Mouse (Mus musculus) spleen, adult 2 months (tissue): Measurements from ENCODE around the gene Gabarapl1. TPM values are rescaled to one million over a fixed set of nuclear protein-coding genes. Genes with fewer than 3 reads are reported as not detected.
A peak's percentile ranks its signal among the peaks of the same experiment; 100 is the strongest.

Experiments used
- DNase-seq, 2 experiments: peaks; one replicate each; pipeline versions ENCODE4 v3.0.0 to v3.0.0-alpha.2; 2012 to 2021; ENCODE audit warnings: low spot score in 2 of 2, low read depth in 1 of 2
- H3K27ac ChIP-seq: fragments of 200-500 bp; 2 replicates; pipeline ENCODE4 v1.5.1; 2012; ENCODE audit warnings: low read length, inconsistent platforms; ENCODE audit not compliant: insufficient read depth
- H3K27me3 ChIP-seq: fragments of 200-500 bp; 2 replicates; pipeline ENCODE4 v1.6.1; 2012; ENCODE audit warnings: mild to moderate bottlenecking, moderate library complexity, low read length, inconsistent platforms; ENCODE audit not compliant: control insufficient read depth, insufficient read depth
- H3K36me3 ChIP-seq: fragments of 200-500 bp; 2 replicates; pipeline ENCODE4 v1.6.1; 2012; ENCODE audit warnings: mild to moderate bottlenecking, low read length, inconsistent platforms; ENCODE audit not compliant: control insufficient read depth, insufficient read depth
- H3K4me1 ChIP-seq: fragments of 200-500 bp; 2 replicates; pipeline ENCODE4 v1.6.1; 2011; ENCODE audit warnings: inconsistent platforms; ENCODE audit not compliant: control insufficient read depth, insufficient read depth, insufficient read length
- H3K4me3 ChIP-seq: fragments of 200-500 bp; 2 replicates; pipeline ENCODE4 v1.5.1; 2011; ENCODE audit warnings: mild to moderate bottlenecking, inconsistent platforms; ENCODE audit not compliant: insufficient read depth, insufficient read length; ENCODE audit errors: extremely low read depth
- CTCF ChIP-seq: fragments of 200-500 bp; IDR thresholded peaks from 2 replicates; pipeline ENCODE4 v1.5.1; 2011; ENCODE audit warnings: mild to moderate bottlenecking, inconsistent platforms; ENCODE audit not compliant: insufficient read depth, insufficient read length, insufficient replicate concordance; ENCODE audit errors: extremely low read depth
- POLR2A ChIP-seq: fragments of 200-500 bp; IDR thresholded peaks from 2 replicates; pipeline ENCODE4 v1.6.1; 2011; ENCODE audit warnings: low read depth, low read length, inconsistent platforms
- WGBS: fragments of 180-500 bp; shearing (Covaris S2); methylation state at CpG from one replicate; pipeline ENCODE4 v1.1.7; 2018; 5-methylcytosine and 5-hydroxymethylcytosine counted together
- polyA plus RNA-seq: library from polyadenylated mRNA; depleted of rRNA; stranded (reverse); fragments of >200 nt; gene quantifications from 2 replicates; pipeline ENCODE4 v1.2.3, GENCODE M21; 2012; rRNA removed

Gene Gabarapl1
- polyA plus RNA-seq, 1 experiment, result 19.9 TPM

DNA sequence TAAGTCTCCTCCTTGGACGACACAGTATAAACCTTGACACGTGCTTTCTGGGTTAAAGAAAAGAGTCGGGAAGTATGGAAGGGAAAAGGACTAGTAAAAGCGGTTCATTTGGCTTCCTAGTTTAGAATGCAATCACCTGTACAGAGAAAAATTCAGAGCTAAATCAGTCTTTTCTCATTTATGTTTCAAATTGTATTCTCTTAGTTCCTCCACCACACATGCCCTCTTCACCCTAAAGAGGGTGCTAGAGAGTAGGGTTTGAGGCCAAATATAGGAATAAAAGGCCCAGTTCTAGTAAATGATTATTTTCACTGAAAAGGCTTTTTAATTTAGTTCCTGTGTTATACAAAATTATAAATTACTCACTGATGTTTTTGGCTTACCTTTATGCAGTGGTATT is 48.3 kb downstream of the Gabarapl1 start:
- DNase-seq, result peak; percentile 14 to 21
- Histone ChIP-seq H3K27me3 (no peaks in the 10 kb centered on the region), H3K27ac (no peak overlapping the region), H3K4me1 (peaks cover 4% of the 10 kb centered on the region; the same call in 1 of the 2 replicates), H3K4me3 (no peak overlapping the region), H3K36me3 (no peaks in the 10 kb centered on the region)
- 67% methylated on average over 4 of the region's 4 CpGs for WGBS
- TF ChIP-seq POLR2A (no peak), CTCF (no peak)

DNA sequence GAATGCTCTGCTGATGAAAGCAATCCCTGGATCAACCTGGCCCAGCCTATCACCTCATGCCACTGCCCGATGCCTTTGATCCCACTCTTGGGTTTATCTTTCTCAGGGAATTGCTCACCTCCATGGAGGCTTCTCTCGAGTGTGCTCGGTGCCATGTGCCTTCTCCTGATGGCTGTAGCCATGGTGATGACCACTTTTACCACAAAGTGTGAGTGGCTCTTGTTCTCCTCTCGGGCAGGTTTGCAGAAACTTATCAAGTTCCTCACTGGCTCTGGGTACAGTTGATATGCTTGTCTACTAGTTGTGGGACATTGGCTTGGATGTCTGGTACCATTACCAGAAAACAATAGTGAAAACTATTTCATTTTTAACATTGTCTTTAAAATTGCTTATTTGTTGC is 48.9 kb downstream of the Gabarapl1 start:
- Histone ChIP-seq H3K36me3 (no peaks in the 10 kb centered on the region), H3K27me3 (no peaks in the 10 kb centered on the region), H3K4me1 (peaks cover 4% of the 10 kb centered on the region; the same call in 1 of the 2 replicates), H3K4me3 (no peak overlapping the region), H3K27ac (peak overlapping the region; percentile 33; the same call in 1 of the 2 replicates)
- no peak for DNase-seq
- no peak for TF ChIP-seq CTCF
- TF ChIP-seq POLR2A, result no peak
- 42% methylated on average over 4 of the region's 4 CpGs for WGBS

DNA sequence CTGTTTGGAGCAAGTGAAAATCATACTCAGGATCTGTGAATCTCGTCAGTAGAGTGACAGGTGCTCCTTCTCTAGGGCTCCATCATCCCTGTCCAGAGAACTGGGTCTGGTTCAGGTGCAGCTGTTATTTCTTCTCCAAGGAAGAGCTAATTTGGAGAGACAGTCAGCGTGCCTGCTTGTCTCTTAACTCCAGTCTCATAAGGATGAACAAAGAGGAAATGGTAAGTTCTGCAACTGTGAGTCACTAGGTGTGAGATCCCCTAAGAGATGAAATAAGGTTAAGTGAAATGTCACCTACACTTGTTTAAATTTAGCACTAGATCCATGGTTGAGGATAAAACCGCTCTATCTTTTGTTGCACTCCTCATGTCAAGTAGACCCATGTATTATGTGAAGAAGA is 50.1 kb downstream of the Gabarapl1 start:
- H3K4me1 ChIP-seq, result peaks cover 4% of the 10 kb centered on the region; the same call in 1 of the 2 replicates
- no peaks in the 10 kb centered on the region for H3K36me3 ChIP-seq
- H3K27me3 ChIP-seq, result no peaks in the 10 kb centered on the region
- DNase-seq, result no peak
- H3K4me3 ChIP-seq, result no peak overlapping the region
- WGBS, result 58% methylated on average over 3 of the region's 3 CpGs
- TF ChIP-seq POLR2A, result no peak
- no peak for TF ChIP-seq CTCF
- peak overlapping the region; percentile 72 for H3K27ac ChIP-seq

DNA sequence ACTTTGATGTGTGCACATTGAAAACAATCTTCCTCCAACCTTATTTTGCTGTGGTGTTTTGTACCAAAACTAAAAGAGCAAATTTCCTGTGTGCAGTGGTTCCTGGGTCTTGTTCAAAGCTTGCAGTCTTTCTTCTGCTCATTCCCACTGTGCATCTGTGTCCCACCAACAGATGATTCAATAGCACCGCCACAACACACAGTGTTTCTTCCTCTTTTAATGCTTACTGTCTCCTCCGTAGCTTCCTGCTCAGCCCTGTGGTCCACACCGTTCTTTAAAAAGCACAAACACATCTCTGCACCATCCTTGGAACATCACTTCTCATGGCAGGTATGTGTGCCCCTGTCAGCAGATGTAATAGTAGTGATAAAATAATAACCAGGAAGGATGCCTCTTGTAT is 58.5 kb downstream of the Gabarapl1 start, which contains the start of gene Klrd1:
TSS of gene Klrd1 (plus strand) at position 275 of the 400 bp plus-strand sequence.
- 6% methylated on average over 3 of the region's 3 CpGs for WGBS
- no peaks in the 10 kb centered on the region for H3K36me3 ChIP-seq
- peak; percentile 14 to 17 for DNase-seq
- TF ChIP-seq POLR2A (no peak), CTCF (no peak)
- no peaks in the 10 kb centered on the region for H3K27me3 ChIP-seq
- no peaks in the 10 kb centered on the region for H3K4me1 ChIP-seq
- peak within 1 kb of the TSS; percentile 48; the same call in 1 of the 2 replicates for H3K27ac ChIP-seq
- peak within 1 kb of the TSS; percentile 13; the same call in 1 of the 2 replicates for H3K4me3 ChIP-seq

Other genes with a start within 250 kb of the Gabarapl1 start
- gene 4922502D21Rik, start 201.4 kb upstream of the Gabarapl1 start, polyA plus RNA-seq, result not detected in 2 replicates
- gene Clec12a, start 190.5 kb upstream of the Gabarapl1 start, polyA plus RNA-seq, result 5.3 and 6.8 TPM in 2 replicates
- 0.11 TPM in 1 of 2 replicates, not detected in the other for gene Clec12b, start 147.3 kb upstream of the Gabarapl1 start, polyA plus RNA-seq
- 5.5 and 9.6 TPM in 2 replicates for gene Clec1b, start 135.9 kb upstream of the Gabarapl1 start, polyA plus RNA-seq
- gene Clec9a, start 124.3 kb upstream of the Gabarapl1 start, polyA plus RNA-seq, result 5.4 and 8.7 TPM in 2 replicates
- 0.47 and 0.51 TPM in 2 replicates for gene Clec1a, start 81.2 kb upstream of the Gabarapl1 start, polyA plus RNA-seq
- gene Olr1, start 26.0 kb upstream of the Gabarapl1 start, polyA plus RNA-seq, result 0.06 and 0.08 TPM in 2 replicates
- gene Tmem52b, start 20.6 kb upstream of the Gabarapl1 start, polyA plus RNA-seq, result not detected in 2 replicates
- 1.6 and 2.6 TPM in 2 replicates for gene Klre1, start 44.7 kb downstream of the Gabarapl1 start, polyA plus RNA-seq
- gene Klrd1, start 58.6 kb downstream of the Gabarapl1 start, polyA plus RNA-seq, result 1.2 and 2.5 TPM in 2 replicates
- 1.1 and 2.1 TPM in 2 replicates for gene Klrk1, start 90.7 kb downstream of the Gabarapl1 start, polyA plus RNA-seq
- 0.63 and 1.6 TPM in 2 replicates for gene Klrc3, start 110.2 kb downstream of the Gabarapl1 start, polyA plus RNA-seq
- gene Klrc2, start 127.5 kb downstream of the Gabarapl1 start, polyA plus RNA-seq, result 0.74 and 0.88 TPM in 2 replicates
- 1.7 and 2.9 TPM in 2 replicates for gene Klrc1, start 145.8 kb downstream of the Gabarapl1 start, polyA plus RNA-seq
- gene Klri1, start 184.0 kb downstream of the Gabarapl1 start, polyA plus RNA-seq, result 0.53 and 0.74 TPM in 2 replicates
- gene Klri2, start 207.3 kb downstream of the Gabarapl1 start, polyA plus RNA-seq, result 0.40 and 0.83 TPM in 2 replicates